Mouse (Mus musculus): ENCODE measurements around the gene Scrn3. TPM values are rescaled to one million over a fixed set of nuclear protein-coding genes. Genes with fewer than 3 reads are reported as not detected.
A peak's percentile ranks its signal among the peaks of the same experiment; 100 is the strongest.

Gene Scrn3
- polyA plus RNA-seq, 1 experiment from 2014 or later = 21.9 TPM

- Histone ChIP-seq H3K4me2 (ENCODE audit: low read depth, low read length) (peak overlapping the region; percentile 68), H3K9ac (replicated peaks) (no peak overlapping the region), H3K4me1 (ENCODE audit: insufficient read depth) (peaks cover 41% of the 10 kb centered on the region), H3K27me3 (ENCODE audit: insufficient read depth, low read length) (peaks cover 95% of the 10 kb centered on the region), H3K36me3 (replicated peaks; ENCODE audit: insufficient read depth, low read length) (no peaks in the 10 kb centered on the region), H3K4me3 (ENCODE audit: low read depth, low read length) (peak overlapping the region; percentile 43), H3K27ac (ENCODE audit: low read depth) (no peak overlapping the region), H3K9me3 (ENCODE audit: low read length) (no peaks in the 10 kb centered on the region)
- TF ChIP-seq CTCF (IDR thresholded peaks at IDR 0.05; ENCODE audit: low read depth) (no peak), EP300 (IDR thresholded peaks at IDR 0.05; ENCODE audit: low read depth) (no peak)
- under 1% methylated on average over 84 of the region's 88 CpGs for WGBS (ENCODE audit: insufficient replicate concordance)
- no peak for ATAC-seq
- peak; percentile 58 for DNase-seq
These were observed 38.1 kb upstream of the Scrn3 start for GRCm38 (mm10) chr2:73274119-73274920.

DNA sequence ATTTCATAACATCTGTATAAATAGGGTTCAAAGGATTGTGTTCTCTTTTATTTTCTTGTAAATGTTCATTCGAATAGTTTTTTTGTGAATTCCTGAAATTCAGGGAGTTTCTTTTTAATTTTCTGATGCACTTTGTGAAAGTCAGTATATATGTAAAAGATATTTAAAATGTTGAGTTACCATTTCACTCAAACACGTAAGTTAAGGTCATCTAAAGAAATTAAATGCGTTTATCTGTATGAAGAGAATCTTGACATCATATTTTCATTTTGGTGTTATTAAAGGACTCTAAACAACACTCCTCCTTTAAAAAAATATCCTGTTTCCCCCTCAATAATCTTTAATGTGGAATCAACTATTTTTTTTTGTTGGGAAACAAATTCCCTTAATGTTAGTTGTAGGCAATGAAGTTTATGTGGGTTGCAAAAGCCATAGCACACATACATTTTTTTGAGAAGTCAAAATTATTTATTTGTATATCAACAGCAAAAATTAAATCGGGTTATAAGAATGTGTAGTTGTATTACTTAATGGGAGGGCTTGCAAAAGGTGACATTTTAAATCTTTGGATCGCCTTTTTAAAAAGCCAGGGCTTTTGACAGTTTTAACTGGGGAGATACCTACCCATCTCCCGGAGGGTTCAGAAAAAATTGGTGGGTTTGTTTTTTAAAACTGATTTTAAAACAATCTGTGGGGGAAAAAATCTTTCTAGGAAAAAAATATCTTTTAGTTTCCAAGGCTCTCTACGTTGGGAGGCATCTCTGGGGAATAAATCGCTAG is 37.0 kb upstream of the Scrn3 start:
- 12% methylated on average over 8 of the region's 8 CpGs for WGBS (ENCODE audit: insufficient replicate concordance)
- H3K4me3 ChIP-seq (ENCODE audit: low read depth, low read length) = no peak overlapping the region
- ATAC-seq = no peak

DNA sequence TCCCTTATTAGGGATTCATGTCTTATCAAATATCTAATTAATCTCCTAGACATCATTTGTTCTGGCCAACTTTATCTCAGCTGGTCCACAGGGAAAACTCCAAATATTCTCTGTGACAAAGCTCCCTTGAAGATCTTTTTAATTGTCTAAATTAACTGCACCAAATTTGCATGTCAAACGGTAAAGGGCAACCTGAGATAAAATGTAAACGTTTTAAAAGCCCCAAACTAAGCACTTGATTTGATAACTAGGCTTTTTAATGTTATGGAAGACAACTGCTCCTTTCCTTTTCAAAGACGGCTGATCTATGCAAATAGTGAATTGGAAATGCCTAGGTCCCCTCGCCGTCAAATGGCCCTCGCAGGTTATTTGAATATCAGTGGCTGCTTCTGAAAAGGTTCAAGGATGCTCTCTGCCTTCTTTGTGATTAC is 36.2 kb upstream of the Scrn3 start:
- ATAC-seq (no peak), DNase-seq (no peak)
- H3K4me3 ChIP-seq (ENCODE audit: low read depth, low read length) = no peak overlapping the region
- peaks cover 42% of the 10 kb centered on the region for H3K4me1 ChIP-seq (ENCODE audit: insufficient read depth)
- TF ChIP-seq CTCF (IDR thresholded peaks at IDR 0.05; ENCODE audit: low read depth) (no peak), EP300 (IDR thresholded peaks at IDR 0.05; ENCODE audit: low read depth) (no peak)
- H3K27ac ChIP-seq (ENCODE audit: low read depth) = no peak overlapping the region
- peaks cover 95% of the 10 kb centered on the region for H3K27me3 ChIP-seq (ENCODE audit: insufficient read depth, low read length)
- no peak overlapping the region for H3K4me2 ChIP-seq (ENCODE audit: low read depth, low read length)
- no peaks in the 10 kb centered on the region for H3K9me3 ChIP-seq (ENCODE audit: low read length)
- H3K9ac ChIP-seq (replicated peaks) = no peak overlapping the region
- under 1% methylated on average over 6 of the region's 6 CpGs for WGBS (ENCODE audit: insufficient replicate concordance)
- no peaks in the 10 kb centered on the region for H3K36me3 ChIP-seq (replicated peaks; ENCODE audit: insufficient read depth, low read length)

More for the DNA sequence above, 37.0 kb upstream of the Scrn3 start:
- Histone ChIP-seq H3K9ac (replicated peaks) (no peak overlapping the region), H3K4me2 (ENCODE audit: low read depth, low read length) (no peak overlapping the region), H3K9me3 (ENCODE audit: low read length) (no peaks in the 10 kb centered on the region), H3K36me3 (replicated peaks; ENCODE audit: insufficient read depth, low read length) (no peaks in the 10 kb centered on the region), H3K27me3 (ENCODE audit: insufficient read depth, low read length) (peaks cover 95% of the 10 kb centered on the region), H3K4me1 (ENCODE audit: insufficient read depth) (peaks cover 41% of the 10 kb centered on the region), H3K27ac (ENCODE audit: low read depth) (no peak overlapping the region)
- TF ChIP-seq EP300 (IDR thresholded peaks at IDR 0.05; ENCODE audit: low read depth) (no peak), CTCF (IDR thresholded peaks at IDR 0.05; ENCODE audit: low read depth) (no peak)
- DNase-seq = no peak

DNA sequence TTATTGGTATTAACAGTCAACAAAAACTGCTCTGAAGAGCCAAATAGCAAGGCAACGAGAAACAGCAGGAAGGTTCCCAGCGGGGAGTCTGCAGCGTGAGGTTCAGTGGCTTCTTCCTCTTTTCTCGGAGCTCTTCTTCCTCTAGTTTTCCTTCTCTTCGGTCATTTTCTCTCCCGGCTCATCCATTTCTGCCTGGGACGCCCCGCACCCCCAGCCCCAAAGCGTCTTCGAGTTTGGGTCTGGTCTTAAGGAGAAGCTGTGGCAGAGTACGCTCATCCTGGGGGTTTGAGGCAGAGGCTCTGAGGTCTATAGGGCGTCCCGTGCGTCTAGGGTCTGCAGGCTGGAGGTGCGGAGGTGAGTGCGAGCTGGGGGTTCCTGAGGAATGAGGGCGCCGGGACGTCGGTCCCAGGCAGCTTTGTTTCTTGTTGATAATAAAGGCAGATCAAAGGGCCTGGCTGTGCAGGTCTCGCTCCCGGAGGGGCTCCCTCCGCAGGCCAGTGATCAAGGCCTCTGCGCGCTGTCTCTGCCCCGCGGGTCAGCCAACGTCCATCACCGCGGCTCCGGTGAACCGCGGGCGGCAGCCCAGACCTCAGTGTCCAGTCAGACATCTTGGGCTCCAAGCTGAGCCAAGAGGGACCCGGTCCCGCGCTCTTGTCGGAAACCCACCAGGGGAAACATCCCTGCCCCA is 35.2 kb upstream of the Scrn3 start:
- WGBS (ENCODE audit: insufficient replicate concordance) = 2% methylated on average over 38 of the region's 38 CpGs
- Histone ChIP-seq H3K9ac (replicated peaks) (no peak overlapping the region), H3K4me3 (ENCODE audit: low read depth, low read length) (peak overlapping the region; percentile 20), H3K27me3 (ENCODE audit: insufficient read depth, low read length) (peaks cover 95% of the 10 kb centered on the region), H3K4me2 (ENCODE audit: low read depth, low read length) (peak overlapping the region; percentile 9; the same call in 1 of the 2 replicates), H3K36me3 (replicated peaks; ENCODE audit: insufficient read depth, low read length) (no peaks in the 10 kb centered on the region), H3K9me3 (ENCODE audit: low read length) (no peaks in the 10 kb centered on the region), H3K27ac (ENCODE audit: low read depth) (no peak overlapping the region), H3K4me1 (ENCODE audit: insufficient read depth) (peaks cover 36% of the 10 kb centered on the region)
- no peak for DNase-seq
- ATAC-seq = no peak
- TF ChIP-seq EP300 (IDR thresholded peaks at IDR 0.05; ENCODE audit: low read depth) (no peak), CTCF (IDR thresholded peaks at IDR 0.05; ENCODE audit: low read depth) (no peak)

GRCm38 (mm10) chr2:73277709-73278075 is 34.7 kb upstream of the Scrn3 start:
- 3% methylated on average over 18 of the region's 18 CpGs for WGBS (ENCODE audit: insufficient replicate concordance)
- DNase-seq = peak; percentile 38
- ATAC-seq = no peak
- TF ChIP-seq CTCF (IDR thresholded peaks at IDR 0.05; ENCODE audit: low read depth) (no peak), EP300 (IDR thresholded peaks at IDR 0.05; ENCODE audit: low read depth) (no peak)
- Histone ChIP-seq H3K9me3 (ENCODE audit: low read length) (no peaks in the 10 kb centered on the region), H3K4me1 (ENCODE audit: insufficient read depth) (peaks cover 36% of the 10 kb centered on the region), H3K36me3 (replicated peaks; ENCODE audit: insufficient read depth, low read length) (no peaks in the 10 kb centered on the region), H3K4me2 (ENCODE audit: low read depth, low read length) (no peak overlapping the region), H3K27me3 (ENCODE audit: insufficient read depth, low read length) (peaks cover 91% of the 10 kb centered on the region), H3K4me3 (ENCODE audit: low read depth, low read length) (peak overlapping the region; percentile 20), H3K27ac (ENCODE audit: low read depth) (no peak overlapping the region), H3K9ac (replicated peaks) (no peak overlapping the region)

Data from liver, postnatal 0 days (tissue).